In the genomic region with DNA sequence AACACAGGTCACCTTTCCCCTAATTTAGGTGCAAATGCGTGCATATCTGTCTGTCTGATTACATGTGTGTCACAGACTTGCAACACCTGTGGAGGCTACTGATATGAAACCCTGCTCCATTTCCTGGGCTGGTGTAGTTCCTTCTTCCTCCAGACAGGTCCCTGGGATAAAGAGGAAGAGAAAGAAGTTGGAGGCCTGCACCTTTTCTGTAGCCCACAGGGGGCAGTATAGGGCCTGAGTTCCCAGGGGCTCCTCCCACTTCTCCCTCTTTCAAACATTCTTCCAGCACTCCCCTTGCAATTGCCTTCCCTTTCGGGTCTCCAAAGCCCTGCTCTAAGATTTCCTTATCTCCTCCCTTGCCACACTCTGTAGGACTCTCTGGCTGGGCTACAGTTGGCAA, we compare ENCODE assay signal across 27 mouse cellular contexts.
DNase-seq lines count a peak whose midpoint lies in the region; ATAC-seq and TF ChIP-seq lines count a peak whose summit lies in the region.
"Had no signal": no experiment of that assay in that cellular context is flagged by ENCODE, and none has a peak within 500 bp of the region (broad histone marks: within the 10 kb centered on the region; RNA-seq: fewer than 3 reads in every experiment).

No protein-coding gene starts in this region.

- no peak for ATAC-seq in hindbrain, postnatal 0 days
- no peak for ATAC-seq in hindbrain, embryonic 14.5 days (ENCODE audit: low FRiP score)
- ATAC-seq in midbrain, postnatal 0 days (ENCODE audit: low FRiP score), result no peak
- ATAC-seq in midbrain, embryonic 11.5 days (ENCODE audit: low FRiP score), result no peak
- peak; percentile 46; the same call in 1 of the 2 replicates for ATAC-seq in megakaryocyte progenitor cell, adult 5-6 weeks (replicated peaks; ENCODE audit: poor library complexity)
- no peak for ATAC-seq in activated CD4-positive, CD25-positive, alpha-beta regulatory T cell, adult 4 months
- ATAC-seq: CD4-positive, CD25-positive, alpha-beta regulatory T cell, adult 4 months; forebrain, embryonic 14.5 days had no signal

- 76% methylated on average over 2 of the region's 2 CpGs for WGBS in hindbrain, postnatal 0 days
- WGBS in hindbrain, embryonic 14.5 days, result 78% methylated on average over 2 of the region's 2 CpGs
- 78% methylated on average over 2 of the region's 2 CpGs for WGBS in midbrain, postnatal 0 days
- WGBS in midbrain, embryonic 11.5 days, result 72% methylated on average over 2 of the region's 2 CpGs
- 67% methylated on average over 2 of the region's 2 CpGs for WGBS in heart, embryonic 10.5 days

- 0 out of 2 replicates have a peak, but pooled peaks have one; percentile 9 for TF ChIP-seq CTCF in hindbrain, postnatal 0 days (IDR thresholded peaks at IDR 0.05; ENCODE audit: low read depth)
- 0 out of 2 replicates have a peak, but pooled peaks have one; percentile 10 for TF ChIP-seq CTCF in midbrain, postnatal 0 days (IDR thresholded peaks at IDR 0.05)

- no peak for DNase-seq in hindbrain, postnatal 0 days (ENCODE audit: low spot score)
- DNase-seq in hindbrain, embryonic 14.5 days (ENCODE audit: low spot score), result no peak
- no peak for DNase-seq in midbrain, postnatal 0 days (ENCODE audit: low spot score)
- DNase-seq in midbrain, embryonic 11.5 days (ENCODE audit: low spot score, missing footprints), result no peak
- DNase-seq in NIH3T3 (ENCODE audit: low read depth), result peak; percentile 5
- DNase-seq in heart, embryonic 10.5 days (ENCODE audit: low spot score), result no peak
- DNase-seq: adrenal gland, postnatal 10 days; cerebellum, adult 2 months; gastrocnemius, postnatal 10 days; heart, adult 11 months; heart, postnatal 14 days; kidney, adult 8-10 months; kidney, postnatal 25 days; lung, postnatal 14 days; midbrain, embryonic 14.5 days; right cerebral cortex, postnatal 14 days; spleen, adult 18-20 months; thymus, postnatal 25 days had no signal

- H3K36me3 ChIP-seq in hindbrain, postnatal 0 days (ENCODE audit: insufficient read depth, low read length), result no peaks in the 10 kb centered on the region
- no peaks in the 10 kb centered on the region for H3K36me3 ChIP-seq in hindbrain, embryonic 14.5 days (replicated peaks; ENCODE audit: control insufficient read depth, insufficient read depth)
- no peaks in the 10 kb centered on the region for H3K36me3 ChIP-seq in midbrain, postnatal 0 days (ENCODE audit: insufficient read depth, low read length)
- no peaks in the 10 kb centered on the region for H3K36me3 ChIP-seq in midbrain, embryonic 11.5 days (ENCODE audit: control insufficient read depth, insufficient read depth, low read length)
- no peaks in the 10 kb centered on the region for H3K36me3 ChIP-seq in heart, embryonic 10.5 days
- H3K36me3 ChIP-seq: heart, embryonic 12.5 days; neural tube, embryonic 12.5 days had no signal

- no peak overlapping the region for H3K4me3 ChIP-seq in hindbrain, postnatal 0 days (ENCODE audit: low read length)
- H3K4me3 ChIP-seq in hindbrain, embryonic 14.5 days (replicated peaks; ENCODE audit: low read length), result no peak overlapping the region
- no peak overlapping the region for H3K4me3 ChIP-seq in midbrain, postnatal 0 days (ENCODE audit: low read depth, low read length)
- H3K4me3 ChIP-seq in midbrain, embryonic 11.5 days (ENCODE audit: low read depth, low read length), result no peak overlapping the region
- H3K4me3 ChIP-seq in heart, embryonic 10.5 days, result no peak overlapping the region
- H3K4me3 ChIP-seq: heart, embryonic 12.5 days; layer of hippocampus, adult 2 months; left cerebral cortex, adult 2 months; megakaryocyte, embryonic 14.5 days; neural tube, embryonic 12.5 days had no signal

- no peak overlapping the region for H3K27ac ChIP-seq in hindbrain, postnatal 0 days
- H3K27ac ChIP-seq in hindbrain, embryonic 14.5 days, result no peak overlapping the region
- H3K27ac ChIP-seq in midbrain, postnatal 0 days (ENCODE audit: low read depth, low read length), result no peak overlapping the region
- H3K27ac ChIP-seq in midbrain, embryonic 11.5 days (ENCODE audit: low read depth, low read length), result no peak overlapping the region
- H3K27ac ChIP-seq in heart, embryonic 10.5 days, result no peak overlapping the region
- H3K27ac ChIP-seq: layer of hippocampus, adult 2 months; left cerebral cortex, adult 2 months; neural tube, embryonic 12.5 days had no signal

- H3K9ac ChIP-seq in hindbrain, postnatal 0 days (replicated peaks; ENCODE audit: low read length), result no peak overlapping the region
- H3K9ac ChIP-seq in hindbrain, embryonic 14.5 days, result no peak overlapping the region
- H3K9ac ChIP-seq in midbrain, postnatal 0 days (replicated peaks; ENCODE audit: low read length, poor library complexity, severe bottlenecking), result no peak overlapping the region
- no peak overlapping the region for H3K9ac ChIP-seq in midbrain, embryonic 11.5 days (ENCODE audit: low read length)
- H3K9ac ChIP-seq: heart, embryonic 12.5 days; neural tube, embryonic 12.5 days had no signal

- H3K4me1 ChIP-seq in hindbrain, postnatal 0 days (ENCODE audit: insufficient read depth, low read length), result no peaks in the 10 kb centered on the region
- H3K4me1 ChIP-seq in hindbrain, embryonic 14.5 days (replicated peaks; ENCODE audit: control insufficient read depth, insufficient read depth, low read length), result no peaks in the 10 kb centered on the region
- H3K4me1 ChIP-seq in midbrain, postnatal 0 days (ENCODE audit: insufficient read depth, low read length), result no peaks in the 10 kb centered on the region
- H3K4me1 ChIP-seq in midbrain, embryonic 11.5 days (ENCODE audit: control insufficient read depth, insufficient read depth, low read length), result no peaks in the 10 kb centered on the region
- no peaks in the 10 kb centered on the region for H3K4me1 ChIP-seq in heart, embryonic 10.5 days
- H3K4me1 ChIP-seq: heart, embryonic 12.5 days; megakaryocyte, embryonic 14.5 days; neural tube, embryonic 12.5 days had no signal

- no peak overlapping the region for H3K4me2 ChIP-seq in hindbrain, postnatal 0 days (ENCODE audit: low read depth, low read length)
- no peak overlapping the region for H3K4me2 ChIP-seq in hindbrain, embryonic 14.5 days (replicated peaks)
- no peak overlapping the region for H3K4me2 ChIP-seq in midbrain, postnatal 0 days (ENCODE audit: low read depth, low read length, poor library complexity, severe bottlenecking)
- no peak overlapping the region for H3K4me2 ChIP-seq in midbrain, embryonic 11.5 days
- H3K4me2 ChIP-seq: heart, embryonic 12.5 days; neural tube, embryonic 12.5 days had no signal

- no peaks in the 10 kb centered on the region for H3K9me3 ChIP-seq in hindbrain, postnatal 0 days (ENCODE audit: low read length)
- H3K9me3 ChIP-seq in hindbrain, embryonic 14.5 days (ENCODE audit: control insufficient read depth, low read length), result no peaks in the 10 kb centered on the region
- no peaks in the 10 kb centered on the region for H3K9me3 ChIP-seq in midbrain, postnatal 0 days (ENCODE audit: low read length)
- H3K9me3 ChIP-seq in midbrain, embryonic 11.5 days (ENCODE audit: control insufficient read depth, low read length), result no peaks in the 10 kb centered on the region
- H3K9me3 ChIP-seq in heart, embryonic 10.5 days, result no peaks in the 10 kb centered on the region
- H3K9me3 ChIP-seq: heart, embryonic 12.5 days; neural tube, embryonic 12.5 days had no signal

- no peaks in the 10 kb centered on the region for H3K27me3 ChIP-seq in hindbrain, postnatal 0 days (ENCODE audit: insufficient read depth, low read length)
- H3K27me3 ChIP-seq in hindbrain, embryonic 14.5 days (ENCODE audit: control insufficient read depth, insufficient read depth, low read length), result no peaks in the 10 kb centered on the region
- H3K27me3 ChIP-seq in midbrain, postnatal 0 days (ENCODE audit: insufficient read depth, low read length), result no peaks in the 10 kb centered on the region
- no peaks in the 10 kb centered on the region for H3K27me3 ChIP-seq in midbrain, embryonic 11.5 days (ENCODE audit: control insufficient read depth, insufficient read depth, low read length)
- no peaks in the 10 kb centered on the region for H3K27me3 ChIP-seq in heart, embryonic 10.5 days (ENCODE audit: insufficient read depth, poor library complexity, severe bottlenecking)
- H3K27me3 ChIP-seq: heart, embryonic 12.5 days; megakaryocyte, embryonic 14.5 days; neural tube, embryonic 12.5 days had no signal
